Mouse (Mus musculus) C2C12 (cell line): Measurements from ENCODE around the gene Far2. TPM values are rescaled to one million over a fixed set of nuclear protein-coding genes. Genes with fewer than 3 reads are reported as not detected.

Experiments used
- H3K27me3 ChIP-seq: one replicate; pipeline ENCODE4 v1.6.1; 2011; ENCODE audit not compliant: control insufficient read depth, insufficient read depth, insufficient read length
- H3K36me3 ChIP-seq: one replicate; pipeline ENCODE4 v1.6.1; 2011; ENCODE audit not compliant: control insufficient read depth, insufficient read depth
- H3K4me3 ChIP-seq: one replicate; pipeline ENCODE4 v1.5.1; 2011; ENCODE audit warnings: mild to moderate bottlenecking, control low read depth; ENCODE audit not compliant: poor library complexity, insufficient read depth, severe bottlenecking
- H3K79me2 ChIP-seq: one replicate; pipeline ENCODE4 v1.6.1; 2011; ENCODE audit not compliant: control insufficient read depth, insufficient read depth
- H3K79me3 ChIP-seq: one replicate; pipeline ENCODE4 v1.6.1; 2011; ENCODE audit warnings: low read depth, control low read depth
- H3ac ChIP-seq: one replicate; pipeline ENCODE3; 2011; ENCODE audit warnings: low read depth; ENCODE audit not compliant: control insufficient read depth, insufficient read length
- CEBPB ChIP-seq: IDR thresholded peaks from one replicate; pipeline ENCODE4 v1.6.1; 2011; ENCODE audit warnings: low read depth, mild to moderate bottlenecking, control low read depth, moderate library complexity
- CTCF ChIP-seq: IDR thresholded peaks from one replicate; pipeline ENCODE4 v1.5.1; 2011; ENCODE audit not compliant: control insufficient read depth, insufficient read depth, insufficient read length
- FOSL1 ChIP-seq: IDR thresholded peaks from one replicate; pipeline ENCODE4 v1.8.0; 2011; ENCODE audit warnings: mild to moderate bottlenecking, low read length; ENCODE audit not compliant: poor library complexity, insufficient read depth, severe bottlenecking
- MAX ChIP-seq: IDR thresholded peaks from one replicate; pipeline ENCODE4 v1.6.1; 2011; ENCODE audit warnings: mild to moderate bottlenecking, control low read depth
- MYOD1 ChIP-seq: IDR thresholded peaks from one replicate; pipeline ENCODE4 v1.6.1; 2011; ENCODE audit warnings: low read depth; ENCODE audit not compliant: control insufficient read depth, insufficient read length
- MYOG ChIP-seq: IDR thresholded peaks from one replicate; pipeline ENCODE4 v1.6.1; 2011; ENCODE audit not compliant: control insufficient read depth, insufficient read length; ENCODE audit errors: extremely low read depth
- USF1 ChIP-seq: IDR thresholded peaks from one replicate; pipeline ENCODE4 v1.6.1; 2011; ENCODE audit warnings: low read depth, mild to moderate bottlenecking, control low read depth, moderate library complexity
- long read RNA-seq, 2 experiments: library from polyadenylated mRNA; unstranded; transcript quantifications; one replicate each; pipeline ENCODE4 v2.0.0; 2019 to 2020
- polyA plus RNA-seq: library from polyadenylated mRNA; unstranded; fragments of >200 nt; fragmentation: generic; extraction: Trizol; gene quantifications from one replicate; pipeline ENCODE4 v1.2.1, GENCODE M21; 2012; ENCODE audit warnings: missing spikeins

Far2 gene
- polyA plus RNA-seq = 0.11 TPM
- long read RNA-seq, experiment 1 = 0 reads
- long read RNA-seq, experiment 2 = 0 reads

- Histone ChIP-seq H3K36me3 (no peaks in the 10 kb centered on the region), H3K27me3 (peaks cover 32% of the 10 kb centered on the region), H3K79me2 (no peaks in the 10 kb centered on the region), H3ac (no peak within 1 kb of the TSS), H3K4me3 (no peak within 1 kb of the TSS), H3K79me3 (no peaks in the 10 kb centered on the region)
- TF ChIP-seq CTCF (no peak), USF1 (no peak)
Measured at GRCm38 (mm10) chr6:148046881-148047649, at the start of gene Far2. Far2 (plus strand) TSS chr6:148047259.

- H3ac ChIP-seq = no peak overlapping the region
- no peak for TF ChIP-seq MYOD1
- H3K79me3 ChIP-seq = no peaks in the 10 kb centered on the region
- H3K79me2 ChIP-seq = no peaks in the 10 kb centered on the region
- H3K4me3 ChIP-seq = no peak overlapping the region
- H3K36me3 ChIP-seq = no peaks in the 10 kb centered on the region
- no peaks in the 10 kb centered on the region for H3K27me3 ChIP-seq
Measured at GRCm38 (mm10) chr6:148000483-148000882, 46.6 kb upstream of the Far2 start.

GRCm38 (mm10) chr6:148001071-148001470, 46.0 kb upstream of the Far2 start:
- no peaks in the 10 kb centered on the region for H3K36me3 ChIP-seq
- no peak overlapping the region for H3K4me3 ChIP-seq
- H3K79me2 ChIP-seq = no peaks in the 10 kb centered on the region
- no peaks in the 10 kb centered on the region for H3K27me3 ChIP-seq
- no peaks in the 10 kb centered on the region for H3K79me3 ChIP-seq
- no peak for TF ChIP-seq FOSL1
- TF ChIP-seq CEBPB = no peak
- no peak for TF ChIP-seq MYOG
- no peak for TF ChIP-seq MYOD1
- no peak for TF ChIP-seq USF1
- no peak overlapping the region for H3ac ChIP-seq

GRCm38 (mm10) chr6:148006118-148006837, 40.8 kb upstream of the Far2 start:
- Histone ChIP-seq H3K79me2 (no peaks in the 10 kb centered on the region), H3K4me3 (no peak overlapping the region), H3K36me3 (no peaks in the 10 kb centered on the region), H3ac (no peak overlapping the region), H3K79me3 (no peaks in the 10 kb centered on the region), H3K27me3 (no peaks in the 10 kb centered on the region)
- TF ChIP-seq USF1 = no peak
- peak; percentile 1 for TF ChIP-seq CTCF
- no peak for TF ChIP-seq CEBPB

DNA sequence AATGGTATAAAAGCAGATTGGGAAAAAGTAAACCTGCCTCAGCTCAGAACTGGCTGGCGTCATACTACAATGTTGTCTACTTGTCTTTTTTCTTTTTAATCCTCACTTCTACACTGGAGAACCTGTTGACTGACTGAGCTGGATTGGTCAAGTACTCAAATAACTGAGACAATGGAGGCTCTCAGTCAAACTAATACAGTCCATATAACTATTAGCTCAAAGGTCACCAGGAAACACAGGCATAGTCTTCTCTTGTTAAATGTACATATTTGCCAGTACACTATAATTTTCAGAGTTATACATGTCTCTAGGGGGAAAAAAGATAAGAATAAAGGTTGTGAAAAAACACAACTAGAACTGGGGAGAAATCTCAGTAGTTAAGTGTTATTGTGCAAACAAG, 6.3 kb upstream of the Far2 start:
- no peak for TF ChIP-seq MYOD1
- TF ChIP-seq MYOG = no peak
- TF ChIP-seq CEBPB = no peak
- no peak for TF ChIP-seq FOSL1
- TF ChIP-seq USF1 = no peak
- no peak for TF ChIP-seq CTCF
- TF ChIP-seq MAX = no peak
- Histone ChIP-seq H3K4me3 (no peak overlapping the region), H3K79me2 (no peaks in the 10 kb centered on the region), H3ac (no peak overlapping the region), H3K36me3 (no peaks in the 10 kb centered on the region), H3K79me3 (no peaks in the 10 kb centered on the region), H3K27me3 (peaks cover 4% of the 10 kb centered on the region)

DNA sequence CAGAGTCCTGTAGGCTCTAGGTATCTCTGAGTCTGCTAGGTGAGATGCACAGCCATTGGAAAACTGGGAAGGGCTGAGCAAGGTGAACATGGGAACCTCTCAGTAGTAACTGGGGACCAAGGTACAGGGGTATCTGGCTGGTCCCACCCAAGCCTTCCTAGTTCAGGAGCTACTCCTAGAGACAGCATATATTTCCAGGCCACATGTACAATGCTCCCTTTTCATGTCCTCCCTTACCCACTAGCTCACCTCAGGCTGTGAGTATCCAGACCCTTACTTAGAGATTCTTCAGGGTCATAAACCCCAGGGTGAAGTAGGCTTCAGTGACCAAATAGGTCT, 560 bp downstream of the Far2 start:
- Histone ChIP-seq H3ac (no peak overlapping the region), H3K27me3 (peaks cover 32% of the 10 kb centered on the region), H3K79me3 (no peaks in the 10 kb centered on the region), H3K79me2 (no peaks in the 10 kb centered on the region), H3K36me3 (no peaks in the 10 kb centered on the region), H3K4me3 (no peak overlapping the region)
- TF ChIP-seq USF1 (no peak), MYOD1 (no peak), MAX (no peak)
